Mouse (Mus musculus): ENCODE measurements at regions not wholly inside any gene's neighbourhood (a gene's known extent, or its start where the extent isn't known, plus 50 kb on each side); places are given as distances from the start of the nearest gene placed in this dataset.
"Not testable (repeated sequence)": the region's sequence is repeated elsewhere in the genome, so short reads cannot be mapped to it uniquely, and the experiment has no call there.

- ATAC-seq = no peak
- no peak for DNase-seq
- Histone ChIP-seq H3K4me1 (ENCODE audit: insufficient read depth) (no peaks in the 10 kb centered on the region), H3K9me3 (ENCODE audit: low read length) (no peaks in the 10 kb centered on the region), H3K36me3 (replicated peaks; ENCODE audit: insufficient read depth, low read length) (no peaks in the 10 kb centered on the region), H3K27me3 (ENCODE audit: insufficient read depth, low read length) (no peaks in the 10 kb centered on the region), H3K4me3 (ENCODE audit: low read depth, low read length) (no peak overlapping the region), H3K9ac (replicated peaks) (no peak overlapping the region), H3K27ac (ENCODE audit: low read depth) (no peak overlapping the region), H3K4me2 (ENCODE audit: low read depth, low read length) (no peak overlapping the region)
- WGBS (ENCODE audit: insufficient replicate concordance) = 34% methylated on average over 5 of the region's 5 CpGs
- TF ChIP-seq CTCF (IDR thresholded peaks at IDR 0.05; ENCODE audit: low read depth) (no peak), EP300 (IDR thresholded peaks at IDR 0.05; ENCODE audit: low read depth) (no peak)
Measured at GRCm38 (mm10) chr6:82237834-82238233, 164.3 kb upstream of the Tacr1 start.

- no peak for DNase-seq
- no peak for TF ChIP-seq EP300 (IDR thresholded peaks at IDR 0.05; ENCODE audit: low read depth)
- TF ChIP-seq CTCF (IDR thresholded peaks at IDR 0.05; ENCODE audit: low read depth) = no peak
- no peak overlapping the region for H3K9ac ChIP-seq (replicated peaks)
- no peak for ATAC-seq
- H3K4me1 ChIP-seq (ENCODE audit: insufficient read depth) = no peaks in the 10 kb centered on the region
- H3K9me3 ChIP-seq (ENCODE audit: low read length) = no peaks in the 10 kb centered on the region
- no peak overlapping the region for H3K27ac ChIP-seq (ENCODE audit: low read depth)
- H3K36me3 ChIP-seq (replicated peaks; ENCODE audit: insufficient read depth, low read length) = no peaks in the 10 kb centered on the region
- H3K4me2 ChIP-seq (ENCODE audit: low read depth, low read length) = no peak overlapping the region
- H3K4me3 ChIP-seq (ENCODE audit: low read depth, low read length) = no peak overlapping the region
- no peaks in the 10 kb centered on the region for H3K27me3 ChIP-seq (ENCODE audit: insufficient read depth, low read length)
- WGBS (ENCODE audit: insufficient replicate concordance) = 67% methylated on average over 7 of the region's 7 CpGs
Measured at GRCm38 (mm10) chr6:82240584-82241245, 161.4 kb upstream of the Tacr1 start.

GRCm38 (mm10) chr6:82247652-82248051, 154.5 kb upstream of the Tacr1 start:
- not testable (repeated sequence) for H3K4me3 ChIP-seq (ENCODE audit: low read depth, low read length); H3K36me3 ChIP-seq (replicated peaks; ENCODE audit: insufficient read depth, low read length); H3K27me3 ChIP-seq (ENCODE audit: insufficient read depth, low read length); ATAC-seq; H3K9ac ChIP-seq (replicated peaks); H3K27ac ChIP-seq (ENCODE audit: low read depth); H3K4me2 ChIP-seq (ENCODE audit: low read depth, low read length); H3K4me1 ChIP-seq (ENCODE audit: insufficient read depth); DNase-seq; H3K9me3 ChIP-seq (ENCODE audit: low read length)
- 58% methylated on average over 1 of the region's 1 CpGs for WGBS (ENCODE audit: insufficient replicate concordance)

- H3K27me3 ChIP-seq (ENCODE audit: insufficient read depth, low read length) = no peaks in the 10 kb centered on the region
- WGBS (ENCODE audit: insufficient replicate concordance) = 59% methylated on average over 1 of the region's 1 CpGs
- H3K27ac ChIP-seq (ENCODE audit: low read depth) = no peak overlapping the region
- TF ChIP-seq CTCF (IDR thresholded peaks at IDR 0.05; ENCODE audit: low read depth) = no peak
- no peak for TF ChIP-seq EP300 (IDR thresholded peaks at IDR 0.05; ENCODE audit: low read depth)
- no peaks in the 10 kb centered on the region for H3K36me3 ChIP-seq (replicated peaks; ENCODE audit: insufficient read depth, low read length)
- H3K9me3 ChIP-seq (ENCODE audit: low read length) = no peaks in the 10 kb centered on the region
- no peak for ATAC-seq
- no peak overlapping the region for H3K9ac ChIP-seq (replicated peaks)
- no peak overlapping the region for H3K4me2 ChIP-seq (ENCODE audit: low read depth, low read length)
- no peak overlapping the region for H3K4me3 ChIP-seq (ENCODE audit: low read depth, low read length)
- no peaks in the 10 kb centered on the region for H3K4me1 ChIP-seq (ENCODE audit: insufficient read depth)
- DNase-seq = no peak
Measured at GRCm38 (mm10) chr6:82284494-82284893, 117.6 kb upstream of the Tacr1 start.

- H3K27ac ChIP-seq (ENCODE audit: low read depth) = no peak overlapping the region
- DNase-seq (no peak), ATAC-seq (no peak)
- H3K4me1 ChIP-seq (ENCODE audit: insufficient read depth) = no peaks in the 10 kb centered on the region
- H3K4me3 ChIP-seq (ENCODE audit: low read depth, low read length) = no peak overlapping the region
- no peak for TF ChIP-seq CTCF (IDR thresholded peaks at IDR 0.05; ENCODE audit: low read depth)
- no peak for TF ChIP-seq EP300 (IDR thresholded peaks at IDR 0.05; ENCODE audit: low read depth)
- H3K4me2 ChIP-seq (ENCODE audit: low read depth, low read length) = no peak overlapping the region
- no peak overlapping the region for H3K9ac ChIP-seq (replicated peaks)
- 50% methylated on average over 6 of the region's 6 CpGs for WGBS (ENCODE audit: insufficient replicate concordance)
- no peaks in the 10 kb centered on the region for H3K36me3 ChIP-seq (replicated peaks; ENCODE audit: insufficient read depth, low read length)
- H3K9me3 ChIP-seq (ENCODE audit: low read length) = no peaks in the 10 kb centered on the region
- no peaks in the 10 kb centered on the region for H3K27me3 ChIP-seq (ENCODE audit: insufficient read depth, low read length)
Measured at GRCm38 (mm10) chr6:82285233-82285632, 116.9 kb upstream of the Tacr1 start.

DNA sequence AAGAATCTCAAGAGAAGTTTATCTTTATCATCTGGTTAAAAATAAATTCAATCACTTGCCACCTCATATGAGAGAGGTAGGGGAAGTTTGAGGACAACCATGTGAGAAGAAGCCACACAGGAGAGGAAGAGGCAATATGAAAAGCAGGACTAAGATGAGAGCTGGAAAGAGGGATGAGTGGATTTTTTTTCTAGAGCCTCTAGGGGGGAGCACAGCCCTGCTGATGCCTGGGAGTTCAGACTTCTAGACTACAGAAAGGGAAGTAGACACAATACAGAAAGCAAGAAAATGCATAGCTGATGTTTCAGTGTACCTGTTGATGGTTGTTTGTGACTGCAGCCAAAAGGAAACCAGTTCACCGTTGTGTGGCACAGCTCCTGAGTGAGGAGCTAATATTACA, 108.6 kb upstream of the Tacr1 start:
- no peaks in the 10 kb centered on the region for H3K4me1 ChIP-seq (ENCODE audit: insufficient read depth)

More for the DNA sequence above, 108.6 kb upstream of the Tacr1 start:
- no peak overlapping the region for H3K9ac ChIP-seq (replicated peaks)
- ATAC-seq (no peak), DNase-seq (no peak)
- TF ChIP-seq EP300 (IDR thresholded peaks at IDR 0.05; ENCODE audit: low read depth) (no peak), CTCF (IDR thresholded peaks at IDR 0.05; ENCODE audit: low read depth) (no peak)
- no peak overlapping the region for H3K27ac ChIP-seq (ENCODE audit: low read depth)
- no peak overlapping the region for H3K4me2 ChIP-seq (ENCODE audit: low read depth, low read length)
- H3K4me3 ChIP-seq (ENCODE audit: low read depth, low read length) = no peak overlapping the region
- 73% methylated on average over 1 of the region's 1 CpGs for WGBS (ENCODE audit: insufficient replicate concordance)
- H3K9me3 ChIP-seq (ENCODE audit: low read length) = no peaks in the 10 kb centered on the region
- no peaks in the 10 kb centered on the region for H3K27me3 ChIP-seq (ENCODE audit: insufficient read depth, low read length)
- H3K36me3 ChIP-seq (replicated peaks; ENCODE audit: insufficient read depth, low read length) = no peaks in the 10 kb centered on the region
